Mouse (Mus musculus) erythroid progenitor cell, adult 5-6 weeks (primary cell): ENCODE measurements around the gene Napb. TPM values are rescaled to one million over a fixed set of nuclear protein-coding genes. Genes with fewer than 3 reads are reported as not detected.
"Not testable (repeated sequence)": the region's sequence is repeated elsewhere in the genome, so short reads cannot be mapped to it uniquely, and the experiment has no call there.

Source experiments
- ATAC-seq: replicated peaks from 2 replicates; pipeline ENCODE4 v1.8.0; 2016; ENCODE audit warnings: moderate number of reproducible peaks, mild to moderate bottlenecking, moderate TSS enrichment, inconsistent platforms; ENCODE audit not compliant: poor library complexity, low FRiP score, severe bottlenecking
- total RNA-seq, 2 experiments: library from RNA; stranded (forward) in 1 of 2; stranded (reverse) in 1 of 2; fragments of 150-400 nt in 1 of 2; fragments of 186-747, 209-891 nt in 1 of 2; gene quantifications; 2 replicates each; pipeline versions ENCODE4 v1.2.3 to v1.2.4; 2015 to 2017; ENCODE audit warnings: low replicate concordance in 2 of 2

Gene Napb
- total RNA-seq (2015; ENCODE audit: low replicate concordance), result 0.72 TPM in 1 of 2 replicates, not detected in the other
- not detected in 2 replicates for total RNA-seq (2017; ENCODE audit: low replicate concordance)

DNA sequence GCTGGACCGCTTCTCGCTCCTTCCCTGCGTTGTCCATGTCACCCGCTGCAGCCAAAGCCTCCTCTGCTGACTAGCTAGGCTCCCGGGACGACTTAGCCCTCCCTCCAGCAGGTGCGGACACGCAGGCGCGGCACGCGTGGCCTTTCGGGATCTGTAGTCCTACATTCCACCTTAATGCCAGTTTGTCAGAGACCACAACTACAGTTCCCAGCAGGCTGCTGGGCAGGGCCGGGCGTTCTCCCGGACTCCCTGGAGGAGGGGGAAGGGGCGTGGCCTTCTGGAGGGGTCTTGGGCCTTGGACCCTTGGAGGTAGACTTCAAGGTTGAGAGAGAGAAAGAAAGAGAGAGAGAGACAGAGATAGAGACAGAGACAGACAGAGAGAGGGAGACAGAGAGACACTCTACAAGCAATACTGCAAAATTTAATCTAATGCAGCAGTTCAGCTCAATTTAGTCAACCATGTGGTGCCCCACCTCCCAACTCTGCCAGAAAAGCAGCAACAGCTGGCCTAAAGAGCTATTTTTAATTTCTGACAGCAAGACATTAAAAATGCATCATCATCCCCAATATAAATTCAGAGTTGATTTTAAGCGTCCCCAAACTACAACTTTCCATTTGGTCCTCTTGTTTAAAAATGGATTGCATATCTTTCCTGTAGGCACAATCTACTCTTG, at the start of gene Napb:
Gene Napb, minus strand, starts transcription at position 141 of the 674 bp plus-strand sequence.
- ATAC-seq, result peak; percentile 49; the same call in 1 of the 2 replicates

GRCm38 (mm10) chr2:148781709-148782108, 49.4 kb upstream of the Napb start, which contains the start of gene 8030411F24Rik:
8030411F24Rik (plus strand) TSS chr2:148782009.
- ATAC-seq, result no peak

DNA sequence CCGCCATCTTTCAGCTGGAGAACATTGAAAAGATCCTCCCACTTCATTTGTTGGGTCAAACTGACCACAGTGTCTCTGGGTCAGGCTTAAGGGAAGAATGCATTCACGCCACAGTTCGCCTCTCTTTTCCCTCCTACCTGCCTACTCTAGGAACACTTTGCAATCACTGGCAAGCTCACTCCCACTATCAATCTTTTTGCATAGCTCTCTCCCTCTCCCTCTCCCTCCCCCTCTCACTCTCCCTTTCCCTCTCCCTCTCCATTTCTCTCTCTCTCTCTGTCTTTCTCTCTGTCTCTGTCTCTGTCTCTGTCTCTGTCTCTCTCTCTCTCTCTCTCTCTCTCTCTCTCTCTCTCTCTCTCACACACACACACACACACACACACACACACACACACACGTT, 39.1 kb upstream of the Napb start, which contains the start of gene Cst11:
Gene Cst11, minus strand, starts transcription at position 101 of the 400 bp plus-strand sequence.
- ATAC-seq, result not testable (repeated sequence)

DNA sequence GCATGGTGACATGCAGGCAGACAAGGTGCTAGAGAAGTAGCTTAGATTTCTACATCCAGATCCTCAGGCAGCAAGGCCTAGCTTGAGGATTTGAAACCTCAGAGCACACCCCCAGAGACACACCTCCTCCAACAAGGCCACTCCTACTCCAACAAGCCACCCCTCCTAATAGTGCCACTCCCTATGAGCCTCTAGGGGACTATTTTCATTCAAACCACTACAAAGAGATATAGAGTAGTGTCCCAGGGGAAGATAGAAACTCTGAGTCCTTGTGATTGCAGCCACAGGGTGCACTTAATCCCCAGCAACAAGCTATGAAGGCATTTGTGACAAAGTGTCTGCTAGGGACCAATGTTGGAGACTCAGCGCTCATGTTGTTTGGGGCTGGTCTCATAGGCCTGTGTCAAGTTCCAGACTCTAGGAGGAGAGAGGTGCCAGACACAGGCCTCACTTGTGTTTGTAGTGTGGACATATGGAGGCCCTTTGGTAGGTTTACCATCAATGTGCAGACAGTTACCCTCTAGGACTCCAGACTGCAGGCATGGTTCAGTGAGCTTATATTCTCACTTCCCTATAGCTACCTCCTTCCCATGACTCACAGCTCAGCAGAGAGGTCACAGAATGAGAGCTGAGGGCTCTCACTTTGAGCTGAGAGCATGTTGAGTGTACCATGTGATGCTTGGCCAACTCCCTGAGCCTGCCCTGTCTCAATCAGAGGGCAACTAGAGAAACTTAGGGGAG, 31.6 kb upstream of the Napb start:
- ATAC-seq, result no peak

DNA sequence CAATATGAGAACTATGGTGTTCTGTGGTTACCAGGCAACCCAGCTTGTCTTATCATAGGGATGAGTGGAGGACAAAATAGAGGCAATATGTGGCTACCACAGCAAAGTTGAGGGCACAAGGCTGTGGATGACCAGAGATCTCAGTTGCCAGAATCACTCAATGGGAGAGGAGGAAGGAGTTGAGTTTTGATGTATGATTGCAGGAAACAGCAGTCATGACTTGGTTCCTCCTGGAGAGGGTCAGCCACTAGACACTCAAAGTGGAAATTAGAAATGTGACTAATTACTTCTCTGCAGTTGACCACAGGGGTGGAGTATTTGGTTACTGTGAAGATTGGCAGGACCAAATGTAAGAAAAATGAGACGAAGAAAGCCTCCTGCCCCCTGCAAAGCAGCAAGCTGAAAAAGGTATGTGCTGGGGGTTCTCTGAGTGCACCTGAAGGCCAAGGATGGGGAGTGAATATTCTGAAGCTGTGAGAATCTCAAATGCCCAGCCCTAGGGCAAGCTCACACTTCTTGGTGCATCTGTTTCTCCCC, 22.1 kb upstream of the Napb start:
- ATAC-seq, result no peak

DNA sequence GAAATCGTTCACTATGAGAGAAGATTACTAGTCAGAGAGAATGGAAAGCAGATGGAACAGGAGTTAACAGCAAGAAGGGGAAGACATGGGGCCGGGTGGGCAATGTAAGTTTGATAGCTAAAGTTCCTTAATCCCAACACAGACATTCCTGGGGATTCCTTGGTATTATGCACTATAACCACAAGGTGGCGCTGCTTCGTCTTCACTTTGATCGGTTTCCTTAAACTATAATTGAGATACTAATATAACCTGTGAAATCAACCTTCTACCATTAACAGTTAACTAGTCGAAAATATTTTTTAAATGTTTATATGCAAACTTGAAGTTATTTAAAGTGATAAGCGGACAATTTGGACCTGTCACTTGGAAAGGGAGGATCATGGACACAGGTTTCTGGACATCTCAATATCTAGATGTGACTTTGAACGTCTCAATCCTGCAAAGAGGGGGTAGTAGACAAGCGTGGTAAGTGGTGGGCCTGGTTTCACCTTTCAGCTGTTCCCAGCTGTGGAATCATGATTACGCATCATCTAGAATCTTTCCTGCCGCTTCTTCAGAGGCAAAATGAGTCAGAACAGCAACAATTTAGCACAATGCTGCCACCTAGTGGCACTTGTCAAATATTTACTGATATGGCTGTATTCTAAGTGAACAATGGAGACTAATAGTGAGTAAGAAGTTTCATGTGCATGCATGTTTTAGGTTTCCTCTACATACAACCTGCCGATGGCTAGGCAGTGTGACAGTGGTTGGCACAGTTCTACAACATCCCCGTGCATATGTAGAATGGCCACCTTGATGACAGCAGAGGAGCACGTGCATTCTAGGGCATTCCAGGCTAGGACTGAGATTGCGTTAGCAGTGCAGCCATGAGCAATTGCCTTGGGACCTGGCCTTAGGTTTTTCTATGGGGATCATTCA, 19.9 kb upstream of the Napb start:
- peak; percentile 82 for ATAC-seq

DNA sequence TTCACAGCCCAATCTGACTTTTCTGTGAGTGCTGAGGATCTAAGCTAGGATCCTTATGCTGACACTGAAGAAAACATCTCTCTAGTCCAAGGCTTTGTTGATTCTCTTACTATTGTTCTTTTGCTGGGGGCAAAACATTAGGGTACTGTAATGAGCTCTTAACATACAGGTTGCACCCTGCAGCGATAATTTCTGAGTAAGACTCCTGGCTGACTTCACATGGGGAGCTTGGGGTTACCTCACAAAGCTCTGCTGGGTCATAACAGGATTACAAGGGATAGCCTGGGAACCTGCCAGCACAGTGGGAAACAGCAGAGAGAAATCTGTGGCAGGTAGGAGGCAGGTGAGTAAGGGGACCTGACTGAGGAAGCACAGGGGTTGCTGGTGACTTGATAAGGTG, 17.8 kb upstream of the Napb start, which contains the start of gene Cstl1:
Gene Cstl1, plus strand, starts transcription at position 301 of the 400 bp plus-strand sequence.
- ATAC-seq, result no peak

GRCm38 (mm10) chr2:148743846-148744407, 11.7 kb upstream of the Napb start:
- ATAC-seq, result no peak

DNA sequence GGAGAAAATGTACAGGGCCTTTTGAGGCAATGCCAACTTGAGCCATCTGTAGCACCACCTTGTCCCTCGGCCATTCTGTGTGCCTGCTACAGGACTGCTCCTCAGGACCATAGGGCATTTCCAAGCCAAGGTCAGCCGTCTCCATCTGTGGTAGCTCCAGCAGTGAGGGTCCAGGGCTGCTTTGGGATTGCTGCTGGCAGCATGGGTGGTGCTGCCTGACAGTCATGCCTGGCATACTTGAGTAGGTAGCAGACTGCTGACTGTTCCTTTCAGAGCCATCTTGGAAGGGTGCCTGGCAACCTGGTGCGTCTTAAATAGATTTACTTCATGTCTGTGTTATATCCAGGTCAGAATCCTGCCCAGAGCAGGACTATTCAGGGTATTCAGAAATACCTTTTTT, 10.7 kb upstream of the Napb start:
- no peak for ATAC-seq

- ATAC-seq, result peak; percentile 39; the same call in 1 of the 2 replicates
These were observed 497 bp downstream of the Napb start for GRCm38 (mm10) chr2:148731614-148732326.

DNA sequence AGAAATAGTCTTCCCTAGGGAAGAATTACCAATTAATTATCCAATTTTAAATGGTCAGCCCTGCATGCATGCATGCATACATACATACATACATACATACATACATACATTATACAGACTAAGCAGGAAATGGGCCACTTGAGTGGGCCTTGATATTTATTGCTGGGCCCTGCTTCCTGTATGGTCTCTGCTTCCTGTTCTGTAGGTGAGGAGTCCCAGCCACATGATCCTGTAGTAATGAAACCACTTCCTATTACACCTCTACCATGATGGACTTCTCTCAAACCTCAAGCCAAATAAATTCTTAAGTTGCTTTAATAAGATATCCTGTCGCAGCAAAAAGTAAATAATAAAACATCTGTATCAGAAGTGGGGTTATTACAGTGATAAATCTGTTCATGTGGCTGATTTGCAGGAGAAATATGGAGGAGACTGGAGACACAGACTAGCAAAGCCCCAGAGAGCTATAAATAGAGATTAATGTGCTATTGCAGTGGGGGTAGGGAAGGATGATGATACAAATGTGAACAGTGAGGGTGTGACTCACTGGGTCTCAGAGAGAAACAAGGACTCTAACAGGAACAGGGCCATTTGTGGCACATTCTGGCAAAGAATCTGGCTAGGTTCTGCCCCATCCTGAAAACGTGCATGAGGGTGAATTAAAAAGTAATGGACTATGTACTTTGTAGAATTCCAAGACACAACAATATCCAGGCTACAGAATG, 12.8 kb downstream of the Napb start:
- ATAC-seq, result no peak

DNA sequence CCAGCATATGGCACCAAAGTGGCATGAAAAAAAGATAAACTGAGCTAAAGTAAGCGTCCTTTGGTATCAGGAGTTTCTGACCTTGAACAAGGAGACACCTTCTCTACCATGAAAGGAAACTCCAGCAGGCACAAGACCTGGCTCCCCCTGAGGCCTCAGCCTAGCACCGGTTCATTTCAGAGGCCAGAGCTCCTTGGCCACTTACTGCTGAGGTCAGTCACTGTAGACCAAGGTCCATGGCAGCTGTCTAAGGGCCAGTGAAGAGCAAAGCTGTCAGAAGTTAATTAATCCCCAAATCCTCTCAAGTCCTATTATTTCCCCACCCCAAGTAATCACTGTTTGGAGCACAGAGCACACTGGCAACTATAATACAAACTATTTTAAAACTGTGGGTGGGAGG, 15.2 kb downstream of the Napb start:
- ATAC-seq, result no peak

- no peak for ATAC-seq
These were observed 19.9 kb downstream of the Napb start for GRCm38 (mm10) chr2:148712326-148712725.

- ATAC-seq, result no peak
These were observed 25.1 kb downstream of the Napb start for GRCm38 (mm10) chr2:148707202-148707530.

DNA sequence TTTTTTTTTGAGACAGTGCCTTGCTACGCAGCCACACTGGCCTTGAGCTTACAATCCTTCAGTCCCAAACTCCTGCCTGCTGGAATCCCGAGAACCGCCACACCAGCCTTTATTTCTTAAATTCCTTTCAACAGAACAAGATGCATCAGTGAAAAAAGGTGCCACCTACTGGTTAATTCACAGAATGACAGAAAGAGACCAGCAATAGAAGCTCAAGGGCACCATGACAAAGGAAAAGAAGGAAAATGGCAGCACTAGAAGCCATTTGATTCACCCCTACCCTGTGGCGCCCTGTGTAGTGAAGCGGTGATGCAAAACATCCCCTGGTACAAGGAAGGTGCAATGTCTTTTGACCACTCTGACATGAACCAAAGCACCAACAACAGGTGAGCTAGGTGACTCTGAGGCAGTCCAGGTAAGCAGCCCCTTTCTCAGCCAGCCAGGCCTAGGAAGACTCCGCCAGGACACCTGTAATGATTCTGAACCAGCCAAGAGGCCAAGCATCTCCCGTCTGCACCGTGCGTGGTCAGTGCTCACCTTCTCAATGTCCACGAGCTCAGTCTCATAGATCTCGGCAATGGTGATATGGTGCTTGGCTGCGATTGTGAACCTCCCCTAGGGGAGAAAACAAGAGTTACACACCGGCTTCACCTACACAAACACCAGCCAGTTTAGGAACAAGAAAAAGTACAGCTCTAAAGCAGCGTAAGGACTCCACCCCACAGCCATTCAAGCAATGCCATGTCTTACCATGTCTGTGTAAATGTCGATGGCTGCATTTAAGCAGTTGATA, 25.7 kb downstream of the Napb start:
- no peak; the same call in 1 of the 2 replicates for ATAC-seq

GRCm38 (mm10) chr2:148698571-148698970, 33.7 kb downstream of the Napb start:
- ATAC-seq, result no peak

- no peak for ATAC-seq
These were observed 41.5 kb downstream of the Napb start for GRCm38 (mm10) chr2:148690781-148691180.
